Mouse (Mus musculus) kidney, adult 2 months (tissue): ENCODE data around the gene Ube4b. TPM values are rescaled to one million over a fixed set of nuclear protein-coding genes. Genes with fewer than 3 reads are reported as not detected.

Experiments used
- DNase-seq: peaks from one replicate; pipeline ENCODE4 v3.0.0; 2021
- H3K27ac ChIP-seq: fragments of 200-500 bp; 2 replicates; pipeline ENCODE4 v1.5.1; 2012; ENCODE audit warnings: low read depth, low read length, control low read depth, inconsistent platforms; ENCODE audit not compliant: insufficient read depth
- H3K27me3 ChIP-seq: fragments of 200-500 bp; replicated peaks from 2 replicates; pipeline ENCODE4 v1.6.1; 2012; ENCODE audit warnings: mild to moderate bottlenecking, moderate library complexity, low read length, inconsistent platforms; ENCODE audit not compliant: control insufficient read depth, insufficient read depth
- H3K36me3 ChIP-seq: fragments of 200-500 bp; 2 replicates; pipeline ENCODE4 v1.6.1; 2012; ENCODE audit warnings: mild to moderate bottlenecking, moderate library complexity, low read length, inconsistent platforms; ENCODE audit not compliant: control insufficient read depth, insufficient read depth
- H3K4me1 ChIP-seq: fragments of 200-500 bp; 2 replicates; pipeline ENCODE4 v1.6.1; 2011; ENCODE audit warnings: low read length; ENCODE audit not compliant: control insufficient read depth, insufficient read depth
- H3K4me3 ChIP-seq: fragments of 200-500 bp; 2 replicates; pipeline ENCODE4 v1.5.1; 2011; ENCODE audit warnings: mild to moderate bottlenecking, low read depth, low read length, control low read depth; ENCODE audit not compliant: insufficient read depth
- CTCF ChIP-seq: fragments of 200-500 bp; conservative IDR thresholded peaks from 2 replicates; pipeline ENCODE4 v1.5.1; 2011; ENCODE audit warnings: low read depth, mild to moderate bottlenecking, control low read depth, low read length, moderate library complexity, mixed read lengths; ENCODE audit not compliant: insufficient read depth, insufficient read length
- POLR2A ChIP-seq: fragments of 200-500 bp; IDR thresholded peaks from one replicate; pipeline ENCODE4 v1.6.1; 2011; ENCODE audit warnings: low read depth, low read length, control low read depth
- whole genome bisulfite sequencing: fragments of 180-500 bp; shearing (Covaris S2); methylation state at CpG from one replicate; pipeline ENCODE4 v1.1.7; 2018; 5-methylcytosine and 5-hydroxymethylcytosine counted together
- polyA plus RNA-seq: library from polyadenylated mRNA; depleted of rRNA; stranded (reverse); fragments of >200 nt; gene quantifications from 2 replicates; pipeline ENCODE4 v1.2.3, GENCODE M21; 2012

The Ube4b gene
- polyA plus RNA-seq, 1 experiment, result 56.5 TPM

GRCm38 (mm10) chr4:149354671-149355070 is 71.9 kb downstream of the Ube4b start:
- no peak overlapping the region for H3K4me3 ChIP-seq
- TF ChIP-seq POLR2A (no peak), CTCF (no peak)
- DNase-seq, result peak; percentile 69
- H3K27me3 ChIP-seq, result no peaks in the 10 kb centered on the region
- no peaks in the 10 kb centered on the region for H3K4me1 ChIP-seq
- H3K27ac ChIP-seq, result no peak overlapping the region
- H3K36me3 ChIP-seq, result peaks cover 12% of the 10 kb centered on the region
- WGBS, result 75% methylated on average over 8 of the region's 8 CpGs

GRCm38 (mm10) chr4:149351596-149352150 is 74.9 kb downstream of the Ube4b start:
- H3K4me3 ChIP-seq, result no peak overlapping the region
- DNase-seq, result peak; percentile 11
- H3K27me3 ChIP-seq, result no peaks in the 10 kb centered on the region
- TF ChIP-seq POLR2A (no peak), CTCF (no peak)
- 79% methylated on average over 8 of the region's 8 CpGs for WGBS
- H3K36me3 ChIP-seq, result peaks cover 14% of the 10 kb centered on the region
- H3K4me1 ChIP-seq, result no peaks in the 10 kb centered on the region
- H3K27ac ChIP-seq, result no peak overlapping the region

GRCm38 (mm10) chr4:149348963-149349362 is 77.6 kb downstream of the Ube4b start:
- Histone ChIP-seq H3K36me3 (peaks cover 14% of the 10 kb centered on the region), H3K27me3 (no peaks in the 10 kb centered on the region), H3K4me1 (no peaks in the 10 kb centered on the region), H3K27ac (no peak overlapping the region), H3K4me3 (no peak overlapping the region)
- no peak for DNase-seq
- 82% methylated on average over 5 of the region's 5 CpGs for WGBS
- TF ChIP-seq CTCF, result peak; percentile 34; the same call in 1 of the 2 replicates
- no peak for TF ChIP-seq POLR2A

GRCm38 (mm10) chr4:149345873-149346272 is 80.7 kb downstream of the Ube4b start:
- WGBS, result 71% methylated on average over 5 of the region's 5 CpGs
- no peak overlapping the region for H3K27ac ChIP-seq
- no peak overlapping the region for H3K4me3 ChIP-seq
- DNase-seq, result no peak
- H3K4me1 ChIP-seq, result no peaks in the 10 kb centered on the region
- peaks cover 11% of the 10 kb centered on the region for H3K36me3 ChIP-seq
- no peaks in the 10 kb centered on the region for H3K27me3 ChIP-seq
- TF ChIP-seq CTCF, result no peak
- TF ChIP-seq POLR2A, result no peak

- WGBS, result 79% methylated on average over 8 of the region's 8 CpGs
- TF ChIP-seq POLR2A, result no peak
- TF ChIP-seq CTCF, result no peak
- Histone ChIP-seq H3K4me1 (no peaks in the 10 kb centered on the region), H3K4me3 (no peak overlapping the region), H3K27ac (no peak overlapping the region), H3K36me3 (peaks cover 5% of the 10 kb centered on the region), H3K27me3 (no peaks in the 10 kb centered on the region)
- no peak for DNase-seq
These were observed 82.2 kb downstream of the Ube4b start for GRCm38 (mm10) chr4:149344311-149344710.

GRCm38 (mm10) chr4:149340680-149341079 is 85.9 kb downstream of the Ube4b start:
- no peaks in the 10 kb centered on the region for H3K27me3 ChIP-seq
- no peak for DNase-seq
- WGBS, result 63% methylated on average over 2 of the region's 2 CpGs
- no peaks in the 10 kb centered on the region for H3K4me1 ChIP-seq
- TF ChIP-seq POLR2A (no peak), CTCF (no peak)
- peaks cover 3% of the 10 kb centered on the region for H3K36me3 ChIP-seq
- no peak overlapping the region for H3K4me3 ChIP-seq
- H3K27ac ChIP-seq, result no peak overlapping the region

GRCm38 (mm10) chr4:149339426-149340214 is 86.9 kb downstream of the Ube4b start:
- Histone ChIP-seq H3K36me3 (peaks cover 3% of the 10 kb centered on the region), H3K27ac (no peak overlapping the region), H3K4me1 (no peaks in the 10 kb centered on the region), H3K27me3 (no peaks in the 10 kb centered on the region), H3K4me3 (no peak overlapping the region)
- no peak for DNase-seq
- TF ChIP-seq POLR2A, result no peak
- no peak for TF ChIP-seq CTCF
- WGBS, result 80% methylated on average over 5 of the region's 5 CpGs
